Mouse (Mus musculus): ENCODE measurements around the gene Epha2.

- TF ChIP-seq CTCF (IDR thresholded peaks at IDR 0.05; ENCODE audit: low read depth) (no peak), EP300 (optimal IDR thresholded peaks at IDR 0.05) (no peak)
Measured at GRCm38 (mm10) chr4:141350015-141350414, 49.0 kb downstream of the Epha2 start.

Data from stomach, postnatal 0 days (tissue).